Mouse (Mus musculus) neural tube, embryonic 12.5 days (tissue): ENCODE results near the gene Tmem125. TPM values are rescaled to one million over a fixed set of nuclear protein-coding genes. Genes with fewer than 3 reads are reported as not detected.
"Not testable (repeated sequence)": the region's sequence is repeated elsewhere in the genome, so short reads cannot be mapped to it uniquely, and the experiment has no call there.

Experiments
- ATAC-seq: fragments of 200-750 bp; cut with Nextera tagmentation; 2 replicates; pipeline ENCODE4 v1.8.0; 2017; ENCODE audit warnings: low read depth, mild to moderate bottlenecking, moderate TSS enrichment, moderate library complexity; ENCODE audit not compliant: low FRiP score
- H3K27ac ChIP-seq: fragments of 300-500 bp; sonication (generic); 2 replicates; pipeline ENCODE4 v1.5.1; 2016
- H3K27me3 ChIP-seq: fragments of 300-500 bp; sonication (generic); replicated peaks from 2 replicates; pipeline ENCODE4 v1.6.1; 2016; ENCODE audit warnings: mild to moderate bottlenecking
- H3K36me3 ChIP-seq: fragments of 300-500 bp; sonication (generic); 2 replicates; pipeline ENCODE4 v1.6.1; 2016; ENCODE audit warnings: mild to moderate bottlenecking
- H3K4me1 ChIP-seq: fragments of 300-500 bp; sonication (generic); 2 replicates; pipeline ENCODE4 v1.6.1; 2016
- H3K4me2 ChIP-seq: fragments of 300-500 bp; sonication (generic); replicated peaks from 2 replicates; pipeline ENCODE4 v1.6.1; 2016; ENCODE audit warnings: mild to moderate bottlenecking
- H3K4me3 ChIP-seq: fragments of 300-500 bp; sonication (generic); 2 replicates; pipeline ENCODE4 v1.5.1; 2016
- H3K9ac ChIP-seq: fragments of 300-500 bp; sonication (generic); 2 replicates; pipeline ENCODE4 v1.6.1; 2016; ENCODE audit warnings: mild to moderate bottlenecking
- H3K9me3 ChIP-seq: fragments of 300-500 bp; sonication (generic); 2 replicates; pipeline ENCODE4 v1.6.1; 2016; ENCODE audit warnings: mild to moderate bottlenecking
- whole genome bisulfite sequencing: fragments of 180-500 bp; shearing (Covaris S2); methylation state at CpG from one replicate; pipeline ENCODE4 v1.1.7; 2016; 5-methylcytosine and 5-hydroxymethylcytosine counted together
- polyA plus RNA-seq: library from polyadenylated mRNA; unstranded; fragments of >200 nt; fragmentation: Nextera tagmentation; extraction: Ambion mirVana; gene quantifications from 2 replicates; pipeline ENCODE4 v1.2.1, GENCODE M21; 2016

The Tmem125 gene
- polyA plus RNA-seq, 1 experiment from 2014 or later = 0.23 TPM

DNA sequence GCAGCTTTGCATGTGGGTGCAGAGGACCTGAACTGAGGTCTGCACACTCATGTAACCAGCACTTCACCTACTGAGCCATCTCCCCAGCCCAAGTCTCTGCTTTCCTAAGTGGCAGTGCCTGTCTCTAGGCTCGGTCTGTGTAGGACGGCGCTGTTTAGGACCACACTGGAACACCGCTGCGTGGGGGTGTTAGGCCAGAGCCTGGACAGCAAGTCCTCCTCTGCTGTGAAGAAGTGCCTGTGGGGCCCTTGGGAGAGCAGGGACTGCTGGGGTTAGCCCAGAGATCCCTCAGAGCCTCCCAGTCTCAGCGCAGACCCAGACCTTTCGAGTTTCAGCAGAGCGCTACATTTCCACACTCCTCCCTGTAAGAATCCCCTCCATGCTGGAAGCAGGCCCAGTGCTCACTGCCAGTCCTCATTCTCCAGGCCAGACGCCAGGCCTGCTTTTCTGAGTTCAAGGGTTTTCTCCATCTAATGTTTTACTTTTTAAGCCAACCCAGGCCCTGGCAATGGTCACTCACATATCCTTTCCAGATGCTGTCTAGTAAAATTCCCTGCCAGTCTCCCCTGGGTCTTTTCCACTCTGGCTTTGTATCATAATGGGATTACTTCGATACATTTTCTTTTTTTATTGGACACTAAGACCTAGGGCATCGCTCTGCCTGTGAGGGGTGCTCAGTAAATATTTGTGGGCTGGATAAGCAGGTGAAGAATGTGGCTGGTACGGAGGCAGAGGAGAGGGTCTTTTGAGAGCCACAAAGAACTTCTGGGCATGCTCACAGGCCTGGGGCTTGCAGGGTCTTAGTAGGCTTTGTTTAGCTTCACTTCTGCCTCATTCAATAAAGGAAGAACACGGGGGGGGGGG, 20.4 kb upstream of the Tmem125 start:
- Histone ChIP-seq H3K9ac (no peak overlapping the region), H3K9me3 (peaks cover 4% of the 10 kb centered on the region; the same call in 1 of the 2 replicates), H3K4me3 (no peak overlapping the region), H3K27ac (no peak overlapping the region), H3K4me1 (no peaks in the 10 kb centered on the region), H3K27me3 (no peaks in the 10 kb centered on the region), H3K36me3 (no peaks in the 10 kb centered on the region), H3K4me2 (no peak overlapping the region)
- ATAC-seq = no peak
- 85% methylated on average over 13 of the region's 13 CpGs for WGBS

DNA sequence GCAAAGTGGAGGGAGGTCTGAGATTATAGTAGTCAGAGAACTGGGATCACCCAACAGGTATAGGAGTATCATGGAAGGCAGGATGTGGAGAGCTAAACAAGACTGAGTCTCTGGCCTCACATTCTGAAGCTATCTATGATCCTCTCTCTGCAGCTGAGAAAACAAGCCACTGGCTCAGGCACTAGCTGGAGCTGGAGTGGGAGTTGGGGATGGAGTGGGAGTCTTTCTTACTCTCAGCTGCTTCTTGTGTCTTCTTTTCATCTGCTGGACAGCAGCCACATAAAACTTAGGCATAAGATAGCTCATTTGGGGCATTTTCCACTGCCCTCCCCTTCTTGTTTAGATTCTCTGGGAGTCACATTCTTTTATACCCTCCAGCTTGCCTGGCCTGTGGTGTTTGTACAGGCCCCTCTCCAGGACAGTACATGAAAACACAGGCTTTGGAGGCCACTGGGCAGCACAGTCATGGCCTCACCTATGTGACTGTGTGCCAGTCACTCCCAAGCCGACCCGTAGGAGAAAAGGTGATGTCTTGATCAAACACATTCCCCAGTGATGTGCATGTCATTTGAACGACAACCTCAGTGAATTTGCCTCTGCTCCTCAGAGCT, 9.3 kb upstream of the Tmem125 start:
- WGBS = 86% methylated on average over 3 of the region's 3 CpGs
- Histone ChIP-seq H3K9ac (no peak overlapping the region), H3K4me3 (no peak overlapping the region), H3K4me1 (no peaks in the 10 kb centered on the region), H3K27me3 (no peaks in the 10 kb centered on the region), H3K36me3 (no peaks in the 10 kb centered on the region), H3K27ac (no peak overlapping the region), H3K9me3 (no peaks in the 10 kb centered on the region), H3K4me2 (no peak overlapping the region)
- ATAC-seq = no peak

DNA sequence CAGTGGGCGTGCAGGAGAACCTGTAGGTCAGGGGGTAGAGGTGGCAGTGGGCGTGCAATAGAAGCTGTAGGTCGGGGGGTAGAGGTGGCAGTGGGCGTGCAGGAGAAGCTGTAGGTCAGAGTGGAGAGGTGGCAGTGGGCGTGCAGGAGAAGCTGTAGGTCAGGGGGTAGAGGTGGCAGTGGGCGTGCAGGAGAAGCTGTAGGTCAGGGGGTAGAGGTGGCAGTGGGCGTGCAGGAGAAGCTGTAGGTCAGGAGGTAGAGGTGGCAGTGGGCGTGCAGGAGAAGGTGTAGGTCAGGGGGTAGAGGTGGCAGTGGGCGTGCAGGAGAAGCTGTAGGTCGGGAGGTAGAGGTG, 4.3 kb upstream of the Tmem125 start:
- H3K4me1 ChIP-seq, ATAC-seq, H3K9me3 ChIP-seq, H3K4me2 ChIP-seq, H3K9ac ChIP-seq, H3K27ac ChIP-seq, H3K4me3 ChIP-seq, H3K36me3 ChIP-seq, H3K27me3 ChIP-seq: not testable (repeated sequence)
- WGBS = 86% methylated on average over 10 of the region's 10 CpGs

DNA sequence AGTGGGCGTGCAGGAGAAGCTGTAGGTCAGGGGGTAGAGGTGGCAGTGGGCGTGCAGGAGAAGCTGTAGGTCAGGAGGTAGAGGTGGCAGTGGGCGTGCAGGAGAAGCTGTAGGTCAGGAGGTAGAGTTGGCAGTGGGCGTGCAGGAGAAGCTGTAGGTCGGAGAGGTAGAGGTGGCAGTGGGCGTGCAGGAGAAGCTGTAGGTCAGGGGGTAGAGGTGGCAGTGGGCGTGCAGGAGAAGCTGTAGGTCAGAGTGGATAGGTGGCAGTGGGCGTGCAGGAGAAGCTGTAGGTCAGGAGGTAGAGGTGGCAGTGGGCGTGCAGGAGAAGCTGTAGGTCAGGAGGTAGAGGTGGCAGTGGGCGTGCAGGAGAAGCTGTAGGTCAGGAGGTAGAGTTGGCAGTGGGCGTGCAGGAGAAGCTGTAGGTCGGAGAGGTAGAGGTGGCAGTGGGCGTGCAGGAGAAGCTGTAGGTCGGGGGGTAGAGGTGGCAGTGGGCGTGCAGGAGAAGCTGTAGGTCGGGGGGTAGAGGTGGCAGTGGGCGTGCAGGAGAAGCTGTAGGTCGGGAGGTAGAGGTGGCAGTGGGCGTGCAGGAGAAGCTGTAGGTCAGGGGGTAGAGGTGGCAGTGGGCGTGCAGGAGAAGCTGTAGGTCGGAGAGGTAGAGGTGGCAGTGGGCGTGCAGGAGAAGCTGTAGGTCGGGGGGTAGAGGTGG, 3.7 kb upstream of the Tmem125 start:
- not testable (repeated sequence) for H3K4me2 ChIP-seq, H3K4me3 ChIP-seq, H3K27ac ChIP-seq, H3K9me3 ChIP-seq, ATAC-seq, H3K27me3 ChIP-seq, H3K4me1 ChIP-seq, H3K36me3 ChIP-seq, H3K9ac ChIP-seq
- whole genome bisulfite sequencing = 89% methylated on average over 23 of the region's 23 CpGs

DNA sequence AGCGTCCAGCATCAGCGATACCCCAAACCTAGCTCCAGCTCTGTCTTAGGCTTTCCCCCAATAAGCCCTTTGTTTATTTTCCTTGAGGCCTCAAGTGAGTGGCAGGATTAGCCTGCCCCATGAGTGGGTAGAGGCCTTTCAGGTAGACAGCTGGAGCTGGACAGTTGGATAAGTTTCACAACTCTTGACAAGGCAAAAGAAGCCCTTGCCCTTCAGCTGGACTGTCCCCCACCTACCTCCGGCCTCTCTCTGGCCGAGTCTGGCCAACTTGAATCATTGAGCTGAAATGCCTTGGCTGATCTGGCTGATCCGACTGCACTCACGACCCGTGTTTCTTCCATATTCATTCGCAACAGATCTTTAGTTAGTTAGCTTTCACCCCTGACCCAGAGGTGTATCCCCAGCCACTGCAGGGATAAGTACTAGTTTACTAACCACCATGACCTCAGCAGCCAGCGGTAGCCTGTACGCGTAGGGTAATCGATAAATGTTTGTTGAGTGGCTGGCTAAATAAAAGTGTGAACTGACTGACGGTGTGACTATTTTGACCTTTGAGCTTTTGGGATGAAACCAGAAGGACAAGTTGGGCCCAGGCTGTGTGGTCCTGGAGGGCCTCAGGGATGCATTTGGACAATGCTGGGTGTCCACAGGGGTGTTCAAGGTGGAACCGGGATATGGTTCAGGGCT, 740 bp upstream of the Tmem125 start:
- Histone ChIP-seq H3K9ac (no peak overlapping the region), H3K27me3 (peaks cover 7% of the 10 kb centered on the region; the same call in 1 of the 2 replicates), H3K9me3 (no peaks in the 10 kb centered on the region), H3K27ac (no peak overlapping the region), H3K4me2 (no peak overlapping the region), H3K4me1 (no peaks in the 10 kb centered on the region), H3K4me3 (no peak overlapping the region), H3K36me3 (no peaks in the 10 kb centered on the region)
- ATAC-seq = no peak
- WGBS = 79% methylated on average over 14 of the region's 14 CpGs

DNA sequence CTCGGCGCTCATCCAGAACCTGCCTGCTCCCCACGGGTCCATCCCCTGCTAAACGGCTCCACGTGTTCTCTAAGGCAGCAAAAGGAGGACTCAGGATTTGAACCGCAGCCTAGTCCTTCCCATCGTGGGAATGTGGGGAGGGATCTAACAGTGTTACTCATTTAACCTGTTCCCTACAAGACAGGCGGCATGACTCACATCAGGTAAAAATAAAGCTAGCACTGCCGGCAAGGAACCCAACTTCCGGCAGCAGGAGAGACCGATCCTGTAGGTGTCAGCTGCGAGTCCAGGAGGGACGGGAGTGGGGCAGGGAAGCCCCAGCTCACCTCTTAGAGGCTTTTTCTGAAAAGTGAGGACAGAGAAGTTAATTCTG, 700 bp downstream of the Tmem125 start:
- 31% methylated on average over 13 of the region's 13 CpGs for WGBS
- H3K4me1 ChIP-seq = no peaks in the 10 kb centered on the region
- 0 out of 2 replicates have a peak overlapping the region, but pooled peaks have one; percentile 8 for H3K4me3 ChIP-seq
- no peak overlapping the region; the same call in 1 of the 2 replicates for H3K9ac ChIP-seq
- no peaks in the 10 kb centered on the region for H3K36me3 ChIP-seq
- peaks cover 7% of the 10 kb centered on the region; the same call in 1 of the 2 replicates for H3K27me3 ChIP-seq
- no peaks in the 10 kb centered on the region for H3K9me3 ChIP-seq
- no peak for ATAC-seq
- H3K27ac ChIP-seq = no peak overlapping the region
- peak overlapping the region; percentile 56 for H3K4me2 ChIP-seq

DNA sequence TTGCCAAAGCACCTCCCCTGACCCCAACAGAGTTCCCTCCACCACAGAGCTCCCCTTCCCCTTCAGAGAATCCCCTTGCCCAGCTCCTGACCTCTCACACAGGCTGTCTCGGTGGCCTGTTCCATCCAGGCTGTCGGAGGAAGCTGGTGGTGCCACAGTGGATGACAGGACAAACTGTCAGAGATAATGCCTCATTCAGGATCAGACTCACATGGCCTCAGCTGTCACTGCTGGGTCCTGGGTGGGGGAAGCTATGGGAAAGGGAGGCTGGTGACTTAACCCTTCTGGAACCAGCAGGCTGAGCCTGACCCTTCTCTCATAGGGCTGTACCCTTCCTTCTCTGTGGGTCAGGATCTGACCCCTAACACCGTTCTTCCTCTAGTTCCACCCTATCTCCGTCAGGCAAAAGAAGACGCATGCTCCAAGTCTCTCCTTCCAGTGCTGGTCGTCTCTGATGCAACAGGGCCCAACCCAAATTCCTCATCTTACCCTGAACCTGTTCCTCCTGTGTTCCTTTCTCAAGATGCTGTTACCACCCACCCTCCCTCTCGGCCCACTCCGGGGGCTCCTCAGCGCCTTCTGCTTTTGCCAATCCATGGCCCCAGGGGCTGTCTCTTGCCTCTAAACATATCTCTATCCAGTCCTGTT, 1.2 kb downstream of the Tmem125 start:
- Histone ChIP-seq H3K4me3 (no peak overlapping the region), H3K4me1 (no peaks in the 10 kb centered on the region)
- WGBS = 71% methylated on average over 9 of the region's 9 CpGs

DNA sequence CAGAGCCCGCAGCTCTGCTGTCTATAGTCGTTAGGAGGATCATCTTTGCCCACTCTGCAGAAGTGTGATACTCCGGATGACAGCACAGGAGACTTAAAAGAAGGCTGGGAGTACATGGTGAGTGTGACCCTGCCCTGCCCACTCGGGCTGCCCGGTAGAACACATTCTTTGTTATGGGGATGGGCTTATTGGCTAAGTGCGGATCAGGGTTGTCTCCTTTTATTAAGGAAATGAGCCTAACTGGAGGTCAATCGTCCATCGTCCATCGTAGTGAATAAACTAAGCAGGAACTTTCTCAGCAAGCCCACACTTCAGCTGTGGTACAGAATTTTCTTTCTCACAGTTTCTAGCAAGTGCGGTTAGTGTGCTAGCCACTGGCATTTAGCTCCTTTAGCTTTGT, 3.9 kb downstream of the Tmem125 start:
- Histone ChIP-seq H3K4me3 (no peak overlapping the region), H3K9me3 (no peaks in the 10 kb centered on the region), H3K4me2 (no peak overlapping the region), H3K36me3 (no peaks in the 10 kb centered on the region), H3K27me3 (peaks cover 7% of the 10 kb centered on the region; the same call in 1 of the 2 replicates), H3K27ac (no peak overlapping the region), H3K9ac (no peak overlapping the region), H3K4me1 (no peaks in the 10 kb centered on the region)
- 9% methylated on average over 10 of the region's 10 CpGs for WGBS
- no peak for ATAC-seq

More for the DNA sequence above, 1.2 kb downstream of the Tmem125 start:
- peak overlapping the region; percentile 56; the same call in 1 of the 2 replicates for H3K4me2 ChIP-seq
- H3K9me3 ChIP-seq = no peaks in the 10 kb centered on the region
- no peaks in the 10 kb centered on the region for H3K36me3 ChIP-seq
- no peak for ATAC-seq
- peaks cover 7% of the 10 kb centered on the region; the same call in 1 of the 2 replicates for H3K27me3 ChIP-seq
- no peak overlapping the region for H3K27ac ChIP-seq
- no peak overlapping the region; the same call in 1 of the 2 replicates for H3K9ac ChIP-seq

DNA sequence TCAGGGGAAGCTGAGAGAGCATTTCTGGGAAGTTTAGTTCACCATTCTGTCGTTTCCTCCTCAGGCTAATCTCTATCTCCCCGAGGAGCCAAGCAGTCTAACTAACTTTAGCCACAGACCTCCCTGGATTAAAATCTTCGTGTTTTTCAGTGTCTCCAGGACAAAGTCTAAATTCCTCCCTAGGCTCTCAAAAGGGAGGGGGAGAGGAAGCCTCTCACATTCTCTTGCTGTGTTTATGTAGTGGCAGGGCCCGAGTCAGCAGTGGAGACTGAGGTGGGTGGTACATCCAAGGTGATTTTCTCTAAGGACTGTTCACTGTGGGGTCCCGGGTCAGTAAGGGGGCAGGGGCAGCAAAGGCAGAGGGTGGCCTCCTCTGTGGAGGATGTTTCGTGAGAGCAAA, 6.0 kb downstream of the Tmem125 start:
- Histone ChIP-seq H3K4me3 (no peak overlapping the region), H3K36me3 (no peaks in the 10 kb centered on the region), H3K27me3 (peaks cover 7% of the 10 kb centered on the region; the same call in 1 of the 2 replicates), H3K4me1 (no peaks in the 10 kb centered on the region), H3K4me2 (no peak overlapping the region), H3K9ac (no peak overlapping the region), H3K27ac (no peak overlapping the region), H3K9me3 (no peaks in the 10 kb centered on the region)
- WGBS = 57% methylated on average over 6 of the region's 6 CpGs
- ATAC-seq = no peak

DNA sequence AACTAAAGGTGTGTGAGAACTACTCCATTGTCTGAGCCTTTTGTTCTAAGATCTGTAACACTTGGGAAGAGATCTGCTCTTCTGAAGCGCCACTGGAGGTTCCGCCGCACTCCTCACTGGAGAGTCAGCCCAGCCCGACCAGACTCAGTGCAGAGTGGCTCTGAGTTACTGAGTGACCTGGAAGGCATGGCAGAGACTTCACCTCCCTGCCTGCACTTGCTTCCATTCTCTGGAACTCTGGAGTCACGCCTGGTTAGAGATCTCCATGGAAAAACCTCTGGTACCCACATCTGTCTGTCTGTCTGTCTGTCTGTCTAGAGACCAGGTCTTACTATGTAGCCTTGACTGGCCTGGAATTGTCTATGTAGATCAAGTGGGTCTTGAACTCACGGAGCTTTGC, 8.2 kb downstream of the Tmem125 start:
- no peak for ATAC-seq
- WGBS = 88% methylated on average over 6 of the region's 6 CpGs

DNA sequence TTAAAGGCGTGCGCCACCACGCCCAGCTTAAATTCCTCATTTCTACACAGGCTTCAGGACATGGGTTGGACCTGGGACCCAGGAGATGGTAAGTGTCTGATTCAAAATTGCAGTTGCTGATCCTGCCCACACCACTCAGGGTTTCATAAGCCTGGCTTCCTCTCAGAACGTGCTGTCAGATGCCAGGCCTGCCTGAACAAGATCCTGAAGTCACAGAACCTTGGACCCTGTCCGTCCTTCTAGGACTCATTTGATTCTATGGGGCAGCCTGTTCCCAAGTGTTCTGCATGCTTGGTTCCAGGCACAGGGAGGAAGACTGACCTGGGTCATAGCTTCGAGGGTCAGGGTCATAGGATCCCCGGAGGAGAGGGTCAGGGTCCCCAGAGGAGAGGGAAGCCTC, 10.2 kb downstream of the Tmem125 start:
- H3K9ac ChIP-seq = no peak overlapping the region

More for the DNA sequence above, 8.2 kb downstream of the Tmem125 start:
- Histone ChIP-seq H3K4me1 (no peaks in the 10 kb centered on the region), H3K4me3 (no peak overlapping the region), H3K9ac (no peak overlapping the region), H3K27me3 (no peaks in the 10 kb centered on the region), H3K4me2 (no peak overlapping the region), H3K27ac (no peak overlapping the region), H3K36me3 (no peaks in the 10 kb centered on the region), H3K9me3 (no peaks in the 10 kb centered on the region)

More for the DNA sequence above, 10.2 kb downstream of the Tmem125 start:
- Histone ChIP-seq H3K27ac (no peak overlapping the region), H3K4me1 (no peaks in the 10 kb centered on the region), H3K27me3 (no peaks in the 10 kb centered on the region), H3K36me3 (no peaks in the 10 kb centered on the region), H3K4me3 (no peak overlapping the region), H3K4me2 (no peak overlapping the region), H3K9me3 (no peaks in the 10 kb centered on the region)
- 88% methylated on average over 7 of the region's 7 CpGs for WGBS
- ATAC-seq = no peak
